Mouse (Mus musculus) kidney, embryonic 14.5 days (tissue): ENCODE measurements at regions not wholly inside any gene's neighbourhood (a gene's known extent, or its start where the extent isn't known, plus 50 kb on each side); places are given as distances from the start of the nearest gene placed in this dataset.
A peak's percentile ranks its signal among the peaks of the same experiment; 100 is the strongest.

Experiments used
- ATAC-seq: fragments of 200-750 bp; cut with Nextera tagmentation; 2 replicates; pipeline ENCODE4 v1.8.0; 2017; ENCODE audit warnings: moderate number of reproducible peaks, mild to moderate bottlenecking, moderate TSS enrichment, moderate library complexity; ENCODE audit not compliant: low FRiP score, low TSS enrichment
- H3K27ac ChIP-seq: fragments of 300-500 bp; sonication (generic); 2 replicates; pipeline ENCODE4 v1.5.1; 2014; ENCODE audit warnings: low read depth, mild to moderate bottlenecking, low read length, moderate library complexity, mixed read lengths
- H3K27me3 ChIP-seq: fragments of 300-500 bp; sonication (generic); 2 replicates; pipeline ENCODE4 v1.6.1; 2014; ENCODE audit warnings: mild to moderate bottlenecking, low read length; ENCODE audit not compliant: control insufficient read depth, insufficient read depth
- H3K36me3 ChIP-seq: fragments of 300-500 bp; sonication (generic); 2 replicates; pipeline ENCODE4 v1.6.1; 2014; ENCODE audit warnings: low read length, mixed read lengths; ENCODE audit not compliant: control insufficient read depth, insufficient read depth
- H3K4me1 ChIP-seq: fragments of 300-500 bp; sonication (generic); 2 replicates; pipeline ENCODE4 v1.6.1; 2014; ENCODE audit warnings: low read length, mixed read lengths; ENCODE audit not compliant: control insufficient read depth, insufficient read depth
- H3K4me2 ChIP-seq: fragments of 300-500 bp; sonication (generic); replicated peaks from 2 replicates; pipeline ENCODE4 v1.6.1; 2014; ENCODE audit warnings: low read depth, mild to moderate bottlenecking, low read length
- H3K4me3 ChIP-seq: fragments of 300-500 bp; sonication (generic); 2 replicates; pipeline ENCODE4 v1.5.1; 2014; ENCODE audit warnings: mild to moderate bottlenecking, low read length
- H3K9ac ChIP-seq: fragments of 300-500 bp; sonication (generic); 2 replicates; pipeline ENCODE4 v1.6.1; 2014; ENCODE audit warnings: low read depth, mild to moderate bottlenecking, low read length, moderate library complexity
- H3K9me3 ChIP-seq: fragments of 300-500 bp; sonication (generic); 2 replicates; pipeline ENCODE4 v1.6.1; 2016; ENCODE audit warnings: low read length; ENCODE audit not compliant: control insufficient read depth
- WGBS: fragments of 180-500 bp; shearing (Covaris S2); extraction: QIAGEN DNeasy Blood & Tissue Kit; methylation state at CpG from one replicate; pipeline ENCODE4 v1.1.7; 2014; 5-methylcytosine and 5-hydroxymethylcytosine counted together

- H3K4me2 ChIP-seq, result no peak overlapping the region
- no peaks in the 10 kb centered on the region for H3K27me3 ChIP-seq
- peaks cover 13% of the 10 kb centered on the region; the same call in 1 of the 2 replicates for H3K4me1 ChIP-seq
- H3K9me3 ChIP-seq, result no peaks in the 10 kb centered on the region
- H3K36me3 ChIP-seq, result no peaks in the 10 kb centered on the region
- ATAC-seq, result no peak
- H3K4me3 ChIP-seq, result no peak overlapping the region
- no peak overlapping the region for H3K9ac ChIP-seq
- no peak overlapping the region for H3K27ac ChIP-seq
- WGBS, result 50% methylated on average over 10 of the region's 10 CpGs
Observed at GRCm38 (mm10) chr4:149844971-149845370, 70.9 kb upstream of the Slc25a33 start.

- Histone ChIP-seq H3K27me3 (no peaks in the 10 kb centered on the region), H3K4me3 (no peak overlapping the region), H3K4me1 (peaks cover 13% of the 10 kb centered on the region; the same call in 1 of the 2 replicates), H3K27ac (no peak overlapping the region), H3K36me3 (no peaks in the 10 kb centered on the region), H3K9ac (no peak overlapping the region), H3K9me3 (no peaks in the 10 kb centered on the region), H3K4me2 (no peak overlapping the region)
- no peak for ATAC-seq
- WGBS, result 35% methylated on average over 10 of the region's 10 CpGs
Observed at GRCm38 (mm10) chr4:149843736-149844135, 69.7 kb upstream of the Slc25a33 start.

DNA sequence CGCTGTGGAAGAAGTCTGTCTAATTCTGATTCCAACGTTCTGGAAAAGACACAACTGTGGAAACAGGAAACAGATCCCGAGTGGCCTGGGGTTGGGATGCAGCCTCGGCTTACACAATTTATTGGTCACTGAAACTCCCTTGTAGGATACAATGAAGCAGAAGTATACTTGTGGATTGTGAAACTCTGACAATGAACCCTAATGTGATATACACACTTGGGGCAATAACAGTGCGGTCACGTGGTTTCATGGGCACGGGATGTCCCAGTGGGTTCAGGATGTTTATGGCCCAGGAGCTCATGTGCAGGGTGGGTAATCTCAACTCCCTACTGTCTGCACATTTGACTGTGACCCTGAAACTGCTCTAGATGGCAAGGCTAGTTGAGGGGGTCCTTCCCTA is 68.8 kb upstream of the Slc25a33 start:
- no peak for ATAC-seq
- Histone ChIP-seq H3K4me1 (peaks cover 13% of the 10 kb centered on the region; the same call in 1 of the 2 replicates), H3K9ac (no peak overlapping the region), H3K4me3 (no peak overlapping the region), H3K27ac (no peak overlapping the region), H3K27me3 (no peaks in the 10 kb centered on the region), H3K36me3 (no peaks in the 10 kb centered on the region), H3K4me2 (no peak overlapping the region), H3K9me3 (no peaks in the 10 kb centered on the region)
- WGBS, result 71% methylated on average over 7 of the region's 7 CpGs

GRCm38 (mm10) chr4:149841856-149842255 is 67.8 kb upstream of the Slc25a33 start:
- Histone ChIP-seq H3K36me3 (no peaks in the 10 kb centered on the region), H3K4me2 (no peak overlapping the region), H3K4me1 (peaks cover 13% of the 10 kb centered on the region; the same call in 1 of the 2 replicates), H3K27me3 (no peaks in the 10 kb centered on the region), H3K27ac (no peak overlapping the region), H3K4me3 (no peak overlapping the region), H3K9ac (no peak overlapping the region), H3K9me3 (no peaks in the 10 kb centered on the region)
- WGBS, result 81% methylated on average over 6 of the region's 6 CpGs
- ATAC-seq, result no peak

DNA sequence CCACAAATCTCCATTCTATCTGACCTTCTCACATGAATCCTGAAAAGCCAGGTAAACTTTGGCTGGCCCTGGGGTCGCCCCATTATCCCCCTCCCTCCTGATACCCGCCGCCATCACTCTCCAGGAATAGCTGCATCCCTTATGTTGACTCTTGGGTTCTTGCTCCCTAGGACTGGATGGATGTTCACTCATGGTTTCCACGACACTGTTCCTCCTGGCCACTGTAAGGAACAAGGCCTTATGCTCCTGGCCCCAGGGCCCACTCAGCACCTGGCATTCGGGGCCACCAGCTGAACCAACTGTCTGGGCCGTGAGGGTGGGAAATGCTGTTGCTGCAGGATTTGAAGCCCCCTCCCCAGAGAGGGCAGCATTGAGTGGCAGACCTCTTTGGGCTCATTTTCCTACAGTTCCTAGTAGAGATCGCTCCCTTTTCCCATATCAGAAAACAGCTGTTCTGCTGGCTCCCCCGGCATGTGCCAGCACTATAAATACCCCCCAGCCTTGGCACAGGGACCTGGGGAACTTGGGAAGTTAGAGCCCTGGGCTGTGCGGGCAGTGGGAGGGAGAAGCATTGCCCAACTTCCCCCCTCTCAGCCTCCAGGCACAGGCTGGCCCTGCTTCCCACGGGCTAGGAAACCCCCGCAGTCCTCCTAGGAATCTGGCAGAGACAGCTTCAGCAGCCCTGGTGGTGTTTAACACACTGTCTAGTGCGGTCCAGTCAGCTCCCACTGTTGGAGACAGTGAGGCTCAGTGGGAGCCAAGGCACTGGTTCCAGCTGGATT is 66.6 kb upstream of the Slc25a33 start:
- no peak for ATAC-seq
- H3K27me3 ChIP-seq, result no peaks in the 10 kb centered on the region
- 0 out of 2 replicates have a peak, but pooled peaks cover 13% of the 10 kb centered on the region for H3K4me1 ChIP-seq
- H3K4me3 ChIP-seq, result no peak overlapping the region
- H3K27ac ChIP-seq, result no peak overlapping the region
- no peak overlapping the region for H3K4me2 ChIP-seq
- no peaks in the 10 kb centered on the region for H3K9me3 ChIP-seq
- no peaks in the 10 kb centered on the region for H3K36me3 ChIP-seq
- 75% methylated on average over 12 of the region's 12 CpGs for WGBS
- no peak overlapping the region for H3K9ac ChIP-seq

GRCm38 (mm10) chr4:149838682-149839081 is 64.6 kb upstream of the Slc25a33 start:
- H3K4me2 ChIP-seq, result no peak overlapping the region
- peak; percentile 57; the same call in 1 of the 2 replicates for ATAC-seq
- 11% methylated on average over 3 of the region's 3 CpGs for WGBS
- H3K36me3 ChIP-seq, result no peaks in the 10 kb centered on the region
- H3K4me3 ChIP-seq, result no peak overlapping the region
- H3K9ac ChIP-seq, result no peak overlapping the region
- no peaks in the 10 kb centered on the region for H3K9me3 ChIP-seq
- 0 out of 2 replicates have a peak, but pooled peaks cover 9% of the 10 kb centered on the region for H3K4me1 ChIP-seq
- no peak overlapping the region for H3K27ac ChIP-seq
- H3K27me3 ChIP-seq, result no peaks in the 10 kb centered on the region

GRCm38 (mm10) chr4:149834646-149835156 is 60.6 kb upstream of the Slc25a33 start:
- Histone ChIP-seq H3K4me1 (no peaks in the 10 kb centered on the region), H3K9ac (no peak overlapping the region), H3K9me3 (no peaks in the 10 kb centered on the region), H3K36me3 (no peaks in the 10 kb centered on the region), H3K27me3 (no peaks in the 10 kb centered on the region), H3K4me3 (no peak overlapping the region), H3K4me2 (no peak overlapping the region), H3K27ac (no peak overlapping the region)
- 82% methylated on average over 9 of the region's 9 CpGs for WGBS
- ATAC-seq, result no peak

GRCm38 (mm10) chr4:149832446-149833101 is 58.5 kb upstream of the Slc25a33 start:
- whole genome bisulfite sequencing, result 56% methylated on average over 10 of the region's 10 CpGs
- H3K27me3 ChIP-seq, result no peaks in the 10 kb centered on the region
- H3K4me1 ChIP-seq, result no peaks in the 10 kb centered on the region
- H3K9ac ChIP-seq, result no peak overlapping the region
- H3K27ac ChIP-seq, result no peak overlapping the region
- no peak overlapping the region for H3K4me2 ChIP-seq
- no peak overlapping the region for H3K4me3 ChIP-seq
- no peak for ATAC-seq
- H3K9me3 ChIP-seq, result peaks cover 3% of the 10 kb centered on the region; the same call in 1 of the 2 replicates
- no peaks in the 10 kb centered on the region for H3K36me3 ChIP-seq
